Mouse (Mus musculus): ENCODE data around the gene Nr4a1. TPM values are rescaled to one million over a fixed set of nuclear protein-coding genes. Genes with fewer than 3 reads are reported as not detected.
A peak's percentile ranks its signal among the peaks of the same experiment; 100 is the strongest.

Nr4a1 gene
- polyA plus RNA-seq, 1 experiment from 2014 or later, result 7.6 TPM

DNA sequence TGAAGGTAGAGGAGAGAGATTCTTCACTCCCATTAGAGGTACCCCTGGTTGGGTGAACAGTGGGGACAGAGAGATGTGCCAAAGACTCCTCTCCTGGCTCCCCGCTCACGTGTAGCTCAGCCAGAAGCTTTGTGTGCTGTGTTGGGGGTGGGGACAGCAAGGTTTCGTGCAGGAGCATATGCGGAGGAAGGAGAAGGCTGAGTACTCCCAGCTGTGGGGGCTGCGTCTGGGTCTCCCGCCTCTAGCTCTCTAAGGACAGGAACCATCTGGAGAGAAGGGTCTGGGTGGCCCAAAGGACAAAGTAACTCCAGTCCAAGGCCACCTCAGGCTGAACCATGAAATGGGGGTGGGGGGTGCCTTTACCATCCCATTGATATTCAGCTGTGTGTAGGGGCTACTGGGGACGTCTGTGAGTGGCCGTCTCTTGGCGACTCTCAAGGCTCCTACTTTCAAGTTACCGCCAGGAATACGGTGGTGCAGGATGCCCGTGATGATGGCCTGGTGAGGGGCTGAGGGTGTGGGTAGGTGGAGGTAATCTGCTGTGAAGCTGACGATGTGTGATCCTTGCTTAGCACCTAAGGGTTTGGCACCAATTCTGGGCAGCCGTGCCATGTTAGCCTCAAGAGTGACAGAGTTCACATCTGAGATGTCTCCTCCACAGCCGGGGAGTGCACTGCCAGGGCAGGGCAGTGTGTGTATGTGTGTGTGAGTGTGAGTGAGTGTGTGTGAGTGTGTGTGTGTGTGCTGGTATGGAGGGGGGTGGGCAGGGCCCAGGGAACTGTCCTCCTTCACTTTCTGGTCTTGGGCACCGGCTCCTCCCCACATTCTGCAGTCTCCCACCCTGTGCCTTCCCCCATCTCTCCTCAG is 40.2 kb downstream of the Nr4a1 start:
- Histone ChIP-seq H3K36me3 (peaks cover 35% of the 10 kb centered on the region), H3K9me3 (no peaks in the 10 kb centered on the region), H3K9ac (no peak overlapping the region), H3K4me3 (no peak overlapping the region), H3K4me2 (no peak overlapping the region), H3K27me3 (no peaks in the 10 kb centered on the region), H3K27ac (replicated peaks) (no peak overlapping the region), H3K4me1 (replicated peaks) (peaks cover 8% of the 10 kb centered on the region)
- WGBS, result 63% methylated on average over 16 of the region's 16 CpGs
- ATAC-seq (ENCODE audit: low read depth), result no peak

DNA sequence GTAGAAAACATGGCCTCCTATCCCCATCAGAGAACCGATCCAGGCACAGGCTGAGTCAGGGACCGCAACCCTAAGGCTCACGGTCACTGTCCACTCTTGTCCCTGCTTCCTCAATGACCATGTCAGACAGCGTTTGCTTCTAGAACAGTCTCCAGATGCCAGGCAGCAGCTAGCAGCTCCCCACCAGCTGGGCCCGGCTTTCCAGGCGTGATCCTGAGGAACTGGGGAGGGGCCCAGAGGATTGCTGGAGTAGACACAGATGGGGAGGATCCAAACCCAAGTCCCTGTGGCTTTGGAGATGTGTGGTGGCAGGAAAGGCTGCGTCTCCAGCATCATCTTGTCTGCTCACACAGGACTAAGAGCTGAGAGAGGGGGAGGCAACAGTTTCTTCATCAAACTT is 41.0 kb downstream of the Nr4a1 start:
- Histone ChIP-seq H3K9me3 (no peaks in the 10 kb centered on the region), H3K9ac (no peak overlapping the region), H3K36me3 (peaks cover 26% of the 10 kb centered on the region), H3K4me1 (replicated peaks) (peaks cover 8% of the 10 kb centered on the region), H3K27me3 (no peaks in the 10 kb centered on the region), H3K27ac (replicated peaks) (no peak overlapping the region), H3K4me2 (no peak overlapping the region), H3K4me3 (no peak overlapping the region)
- no peak for ATAC-seq (ENCODE audit: low read depth)
- 81% methylated on average over 7 of the region's 7 CpGs for WGBS

DNA sequence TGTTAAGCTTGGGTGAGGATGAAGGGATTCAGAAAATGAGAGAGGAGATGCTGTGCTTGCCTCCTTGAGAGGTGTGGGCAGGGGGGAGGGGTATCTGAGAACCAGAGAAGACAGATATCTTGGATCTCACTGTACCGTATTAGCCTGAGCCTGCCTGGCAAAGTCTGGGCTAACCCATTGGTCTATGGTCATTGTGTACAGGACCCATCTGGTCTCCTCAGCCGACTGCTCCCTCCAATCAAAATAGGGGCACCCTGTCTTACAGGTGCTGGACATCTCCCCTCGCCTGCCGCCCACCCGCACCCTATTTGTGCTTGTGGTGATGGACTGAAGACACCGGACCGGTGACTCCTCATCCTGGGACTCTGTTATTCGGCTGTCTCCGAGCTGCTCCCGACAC is 41.5 kb downstream of the Nr4a1 start:
- no peaks in the 10 kb centered on the region for H3K27me3 ChIP-seq
- 91% methylated on average over 10 of the region's 10 CpGs for WGBS
- no peak overlapping the region for H3K4me2 ChIP-seq
- no peaks in the 10 kb centered on the region for H3K9me3 ChIP-seq
- H3K9ac ChIP-seq, result no peak overlapping the region
- no peak overlapping the region for H3K4me3 ChIP-seq
- H3K27ac ChIP-seq (replicated peaks), result no peak overlapping the region
- peaks cover 8% of the 10 kb centered on the region for H3K4me1 ChIP-seq (replicated peaks)
- ATAC-seq (ENCODE audit: low read depth), result no peak
- peaks cover 21% of the 10 kb centered on the region for H3K36me3 ChIP-seq

DNA sequence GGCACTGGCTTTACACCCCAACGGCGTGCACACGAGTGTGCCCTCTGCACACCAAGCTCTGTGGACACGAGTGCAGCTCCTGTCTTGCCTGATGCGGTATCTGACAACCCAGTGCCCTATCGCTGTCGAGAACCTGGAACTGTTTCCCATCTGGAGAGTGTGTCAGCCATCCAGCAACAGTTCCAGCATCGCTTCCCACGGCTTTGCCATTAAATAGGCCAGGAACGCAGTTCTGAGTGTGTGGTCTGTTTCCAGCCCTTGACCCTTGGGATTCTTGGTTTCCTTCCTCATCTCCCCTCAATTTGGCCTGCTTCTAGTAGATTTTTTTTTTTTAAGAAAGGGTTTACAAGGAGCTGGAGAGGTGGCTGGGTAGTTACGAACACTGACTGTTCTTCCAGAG is 42.0 kb downstream of the Nr4a1 start:
- WGBS, result 89% methylated on average over 11 of the region's 11 CpGs

DNA sequence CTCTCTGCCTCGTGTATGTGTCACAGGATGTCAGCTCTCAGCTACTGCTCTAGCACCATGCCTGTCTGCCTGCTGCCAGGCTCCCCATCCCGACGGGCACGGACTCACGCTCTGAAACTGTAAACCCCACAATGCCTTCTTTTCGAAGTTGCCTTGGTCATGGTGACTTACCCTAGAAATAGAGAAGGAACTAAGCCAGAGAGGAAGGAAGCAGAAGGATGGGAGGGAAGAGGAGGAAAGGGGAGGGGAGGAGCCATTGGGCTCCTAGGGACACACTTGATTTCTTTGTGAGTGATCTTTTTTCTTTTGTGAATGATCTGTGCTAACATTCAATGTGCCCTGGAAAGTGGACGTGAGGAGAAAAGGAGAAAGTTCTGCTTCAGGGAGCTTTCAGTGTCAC is 43.9 kb downstream of the Nr4a1 start:
- ATAC-seq (ENCODE audit: low read depth), result no peak
- WGBS, result 31% methylated on average over 7 of the region's 7 CpGs
- peaks cover 8% of the 10 kb centered on the region for H3K4me1 ChIP-seq (replicated peaks)
- H3K27ac ChIP-seq (replicated peaks), result no peak overlapping the region
- H3K36me3 ChIP-seq, result 0 out of 2 replicates have a peak, but pooled peaks cover 3% of the 10 kb centered on the region
- H3K9me3 ChIP-seq, result no peaks in the 10 kb centered on the region
- H3K4me3 ChIP-seq, result no peak overlapping the region
- no peaks in the 10 kb centered on the region for H3K27me3 ChIP-seq
- peak overlapping the region; percentile 31; the same call in 1 of the 2 replicates for H3K4me2 ChIP-seq
- H3K9ac ChIP-seq, result no peak overlapping the region

More for the DNA sequence above, 42.0 kb downstream of the Nr4a1 start:
- Histone ChIP-seq H3K4me2 (no peak overlapping the region), H3K9me3 (no peaks in the 10 kb centered on the region), H3K36me3 (peaks cover 16% of the 10 kb centered on the region), H3K9ac (no peak overlapping the region), H3K27me3 (no peaks in the 10 kb centered on the region), H3K4me3 (no peak overlapping the region), H3K27ac (replicated peaks) (no peak overlapping the region), H3K4me1 (replicated peaks) (peaks cover 8% of the 10 kb centered on the region)
- no peak for ATAC-seq (ENCODE audit: low read depth)

DNA sequence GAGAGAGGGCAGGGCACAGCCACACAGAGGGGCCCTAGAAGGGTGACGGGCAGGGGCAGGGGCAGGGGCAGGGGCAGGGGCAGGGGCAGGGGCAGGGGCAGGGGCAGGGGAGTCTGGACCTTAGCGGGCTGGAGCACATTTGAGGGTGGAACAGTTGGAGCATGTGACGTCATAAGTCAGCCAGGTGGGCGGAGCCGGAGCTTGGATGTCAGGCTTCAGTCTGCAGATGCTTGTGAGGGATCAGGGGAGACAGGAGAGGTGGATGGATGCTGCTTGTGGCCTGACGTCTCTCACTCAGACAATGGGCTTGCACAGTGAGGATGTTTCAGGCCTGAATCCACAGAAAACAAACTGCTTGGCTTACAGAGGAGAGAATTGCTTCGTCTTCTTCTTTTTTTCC is 44.5 kb downstream of the Nr4a1 start:
- Histone ChIP-seq H3K9ac (0 out of 2 replicates have a peak overlapping the region, but pooled peaks have one; percentile 49), H3K27ac (replicated peaks) (no peak overlapping the region), H3K4me1 (replicated peaks) (peaks cover 8% of the 10 kb centered on the region), H3K4me2 (peak overlapping the region; percentile 31; the same call in 1 of the 2 replicates), H3K36me3 (no peaks in the 10 kb centered on the region), H3K27me3 (no peaks in the 10 kb centered on the region), H3K9me3 (0 out of 2 replicates have a peak, but pooled peaks cover 4% of the 10 kb centered on the region), H3K4me3 (no peak overlapping the region)
- ATAC-seq (ENCODE audit: low read depth), result peak; percentile 26; the same call in 1 of the 2 replicates
- 14% methylated on average over 7 of the region's 7 CpGs for whole genome bisulfite sequencing

DNA sequence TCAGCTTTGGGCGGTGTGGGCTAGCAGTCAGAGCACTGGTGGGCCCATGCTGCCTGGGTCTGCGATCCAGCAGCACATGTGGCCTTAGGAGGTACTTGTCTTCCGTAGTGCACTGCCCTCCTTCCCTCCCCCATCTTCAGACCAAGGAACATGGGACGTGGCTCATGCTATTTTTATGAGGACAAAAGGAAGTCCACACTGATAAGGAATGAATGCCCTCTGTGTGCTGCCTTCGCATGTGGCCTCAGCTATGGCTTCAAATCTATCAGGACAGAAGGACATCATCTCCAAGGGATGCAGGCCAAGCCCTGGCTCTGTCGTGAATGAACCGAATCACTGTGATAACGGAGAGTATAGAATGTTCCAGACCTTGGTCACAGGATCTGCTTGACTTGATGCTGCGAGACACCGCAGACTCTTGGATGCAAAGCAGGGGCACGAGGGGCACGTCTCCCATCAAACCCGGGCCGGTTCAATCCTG is 45.5 kb downstream of the Nr4a1 start:
- H3K27ac ChIP-seq (replicated peaks), result no peak overlapping the region
- peaks cover 8% of the 10 kb centered on the region for H3K4me1 ChIP-seq (replicated peaks)
- no peak overlapping the region for H3K4me3 ChIP-seq
- 82% methylated on average over 14 of the region's 14 CpGs for WGBS
- no peak for ATAC-seq (ENCODE audit: low read depth)
- no peak overlapping the region for H3K4me2 ChIP-seq
- H3K27me3 ChIP-seq, result no peaks in the 10 kb centered on the region
- H3K9ac ChIP-seq, result no peak overlapping the region
- H3K36me3 ChIP-seq, result no peaks in the 10 kb centered on the region
- 0 out of 2 replicates have a peak, but pooled peaks cover 4% of the 10 kb centered on the region for H3K9me3 ChIP-seq

DNA sequence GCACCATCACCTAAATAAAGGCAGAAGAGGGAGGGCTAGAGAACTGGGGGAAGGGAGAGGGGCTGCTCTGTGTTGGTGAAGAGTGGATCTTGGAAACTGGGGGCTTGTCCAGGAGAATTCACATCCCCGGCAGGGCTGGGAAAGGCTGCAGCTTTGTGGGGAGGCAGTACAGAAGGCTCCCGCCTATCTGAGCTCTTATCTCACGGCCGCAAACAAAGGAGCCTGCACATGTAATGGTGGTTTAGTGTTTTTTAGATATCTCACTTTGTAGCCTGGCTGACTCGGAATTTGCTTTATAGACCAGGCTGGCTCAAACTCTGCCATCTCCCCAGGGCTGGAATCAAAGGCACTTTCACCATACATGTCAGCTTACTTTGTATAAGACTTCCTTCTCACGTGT is 46.1 kb downstream of the Nr4a1 start:
- no peak for ATAC-seq (ENCODE audit: low read depth)
- no peaks in the 10 kb centered on the region for H3K36me3 ChIP-seq
- WGBS, result 73% methylated on average over 6 of the region's 6 CpGs
- H3K27ac ChIP-seq (replicated peaks), result no peak overlapping the region
- H3K4me2 ChIP-seq, result no peak overlapping the region
- 0 out of 2 replicates have a peak, but pooled peaks cover 4% of the 10 kb centered on the region for H3K9me3 ChIP-seq
- H3K4me1 ChIP-seq (replicated peaks), result peaks cover 8% of the 10 kb centered on the region
- H3K4me3 ChIP-seq, result no peak overlapping the region
- H3K27me3 ChIP-seq, result no peaks in the 10 kb centered on the region
- H3K9ac ChIP-seq, result no peak overlapping the region

DNA sequence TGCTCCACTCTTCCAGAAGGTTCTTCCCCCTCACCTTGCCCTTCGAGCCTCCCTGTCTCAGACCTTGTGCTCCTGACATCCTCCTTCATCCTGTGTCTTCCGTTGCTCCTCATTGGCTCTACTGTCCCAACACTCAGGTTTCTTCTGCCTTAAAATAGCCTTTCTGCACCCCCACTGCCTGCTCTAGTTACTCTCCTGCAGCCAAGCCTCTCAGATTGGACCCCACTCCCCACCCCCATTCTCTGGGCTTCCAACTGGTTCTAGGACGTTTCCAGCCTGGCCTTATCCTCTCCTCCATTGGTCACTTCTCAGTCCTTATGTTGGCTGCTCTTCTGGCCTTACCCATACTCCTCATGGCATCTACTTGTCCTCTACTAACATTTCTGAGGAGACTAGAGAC is 48.1 kb downstream of the Nr4a1 start:
- Histone ChIP-seq H3K9me3 (0 out of 2 replicates have a peak, but pooled peaks cover 4% of the 10 kb centered on the region), H3K4me1 (replicated peaks) (peaks cover 8% of the 10 kb centered on the region), H3K9ac (no peak overlapping the region), H3K36me3 (no peaks in the 10 kb centered on the region), H3K27ac (replicated peaks) (no peak overlapping the region), H3K27me3 (no peaks in the 10 kb centered on the region), H3K4me3 (no peak overlapping the region), H3K4me2 (no peak overlapping the region)
- no peak for ATAC-seq (ENCODE audit: low read depth)
- WGBS, result 84% methylated on average over 3 of the region's 3 CpGs

DNA sequence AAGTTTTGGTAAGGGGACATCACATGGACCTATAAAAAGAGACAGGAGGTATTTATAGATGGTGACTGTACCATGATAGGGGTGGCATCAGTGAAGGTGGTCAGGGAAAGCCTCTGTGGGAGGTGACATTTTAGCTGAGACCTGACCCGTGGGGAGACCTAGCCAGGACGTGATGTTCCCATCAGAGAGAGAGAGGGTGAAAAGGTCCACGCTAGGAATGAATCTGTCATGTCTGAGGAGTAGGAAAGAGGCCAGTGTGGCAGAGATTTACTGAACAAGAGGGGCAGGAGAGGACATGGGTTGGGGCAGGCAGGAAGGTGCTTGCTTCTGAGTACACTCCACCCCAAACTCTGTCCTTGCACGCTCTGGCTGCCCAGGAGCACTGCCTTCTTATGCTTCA is 49.8 kb downstream of the Nr4a1 start:
- Histone ChIP-seq H3K9me3 (0 out of 2 replicates have a peak, but pooled peaks cover 4% of the 10 kb centered on the region), H3K27ac (replicated peaks) (no peak overlapping the region), H3K4me3 (no peak overlapping the region), H3K4me2 (no peak overlapping the region), H3K36me3 (no peaks in the 10 kb centered on the region), H3K4me1 (replicated peaks) (no peaks in the 10 kb centered on the region), H3K27me3 (no peaks in the 10 kb centered on the region), H3K9ac (no peak overlapping the region)
- WGBS, result 86% methylated on average over 4 of the region's 4 CpGs
- no peak for ATAC-seq (ENCODE audit: low read depth)

DNA sequence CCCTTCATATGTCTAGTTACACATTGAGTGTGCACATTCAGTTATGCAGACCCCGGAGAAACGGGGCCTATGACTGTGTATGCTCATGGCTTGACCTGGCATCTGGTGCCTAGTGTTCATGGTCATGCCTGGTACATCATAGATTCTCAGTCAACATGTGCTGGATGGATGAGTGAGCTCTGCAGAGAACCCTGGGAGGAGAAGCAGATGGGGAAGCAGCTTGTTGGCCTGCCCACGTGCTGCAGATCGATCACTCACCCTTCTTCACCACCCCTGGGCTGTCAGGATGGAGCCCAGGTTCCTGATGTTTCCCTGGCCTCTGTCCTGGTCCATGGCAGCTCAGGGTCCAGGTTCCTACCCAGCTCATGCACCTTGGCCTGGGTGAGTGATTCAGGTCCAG is 52.4 kb downstream of the Nr4a1 start:
- Histone ChIP-seq H3K9ac (no peak overlapping the region), H3K4me3 (no peak overlapping the region), H3K36me3 (no peaks in the 10 kb centered on the region), H3K27ac (replicated peaks) (no peak overlapping the region), H3K9me3 (0 out of 2 replicates have a peak, but pooled peaks cover 4% of the 10 kb centered on the region), H3K4me1 (replicated peaks) (no peaks in the 10 kb centered on the region; the same call in 1 of the 2 replicates), H3K27me3 (no peaks in the 10 kb centered on the region), H3K4me2 (no peak overlapping the region)
- no peak for ATAC-seq (ENCODE audit: low read depth)
- WGBS, result 92% methylated on average over 4 of the region's 4 CpGs

DNA sequence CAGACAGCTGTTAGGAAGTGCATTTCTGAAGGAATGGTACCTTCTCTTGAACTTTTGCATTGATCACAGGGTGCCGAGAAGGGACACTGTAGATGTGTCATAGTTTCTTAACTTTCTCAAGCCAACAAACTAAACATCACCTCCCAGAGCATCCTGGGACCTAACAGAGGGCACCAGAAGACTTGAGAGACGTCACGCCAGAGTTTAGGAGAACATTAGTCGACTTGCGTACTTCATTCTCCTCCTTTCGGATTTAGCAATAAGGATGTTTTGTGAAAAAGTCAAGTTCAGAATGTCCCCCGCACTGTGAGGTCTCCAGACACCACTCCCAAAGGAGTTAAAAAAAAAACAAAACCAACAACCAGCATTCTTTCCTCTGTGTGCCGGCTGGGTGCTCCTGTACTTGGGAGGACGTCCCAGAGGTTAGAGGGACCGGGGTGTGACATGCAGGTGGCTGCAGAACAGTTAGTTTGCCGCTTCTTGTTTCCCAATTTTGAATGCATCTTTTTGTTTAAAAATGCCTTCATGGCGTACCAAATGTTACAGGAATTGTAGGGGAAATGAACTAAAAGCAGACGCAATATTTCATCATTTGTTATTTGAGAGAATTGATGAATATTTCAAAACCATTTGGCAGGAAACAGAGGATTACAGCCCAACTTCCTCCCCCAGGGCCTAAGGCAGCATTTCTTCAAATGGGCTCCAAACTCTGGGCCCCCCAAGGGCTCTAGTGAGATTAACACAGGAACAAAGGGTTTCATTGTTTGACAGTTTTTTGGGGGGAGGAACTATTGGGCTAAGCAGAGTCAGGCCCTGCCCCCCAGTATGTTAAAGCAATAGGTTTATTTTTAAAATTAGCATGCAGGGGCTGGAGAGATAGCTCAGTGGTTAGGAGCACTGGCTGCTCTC is 54.6 kb downstream of the Nr4a1 start:
- WGBS, result 65% methylated on average over 13 of the region's 13 CpGs
- H3K27me3 ChIP-seq, result no peaks in the 10 kb centered on the region
- no peaks in the 10 kb centered on the region; the same call in 1 of the 2 replicates for H3K4me1 ChIP-seq (replicated peaks)
- no peak overlapping the region for H3K4me3 ChIP-seq
- no peak overlapping the region for H3K9ac ChIP-seq
- no peaks in the 10 kb centered on the region for H3K9me3 ChIP-seq
- no peaks in the 10 kb centered on the region for H3K36me3 ChIP-seq
- no peak overlapping the region for H3K27ac ChIP-seq (replicated peaks)
- no peak overlapping the region for H3K4me2 ChIP-seq
- ATAC-seq (ENCODE audit: low read depth), result no peak

All from neural tube, embryonic 13.5 days (tissue).